Mouse (Mus musculus): ENCODE data around the gene Gstcd. TPM values are rescaled to one million over a fixed set of nuclear protein-coding genes. Genes with fewer than 3 reads are reported as not detected.

Gene Gstcd
- polyA plus RNA-seq, 1 experiment, result 4.0 TPM

GRCm38 (mm10) chr3:133075560-133075959 is 16.3 kb downstream of the Gstcd start:
- TF ChIP-seq CTCF (IDR thresholded peaks at IDR 0.05; ENCODE audit: extremely low read depth, insufficient read depth, low read length) (no peak), POLR2A (IDR thresholded peaks at IDR 0.05; ENCODE audit: extremely low read depth, insufficient read depth, low read length) (no peak)
- no peaks in the 10 kb centered on the region for H3K4me1 ChIP-seq (ENCODE audit: control insufficient read depth, insufficient read depth, low read length)

GRCm38 (mm10) chr3:133052068-133052467 is 39.8 kb downstream of the Gstcd start:
- Histone ChIP-seq H3K4me1 (ENCODE audit: control insufficient read depth, insufficient read depth, low read length) (no peaks in the 10 kb centered on the region), H3K4me3 (ENCODE audit: insufficient read depth, low read length) (no peak overlapping the region), H3K27ac (ENCODE audit: insufficient read depth, low read length) (no peak overlapping the region)
- TF ChIP-seq POLR2A (IDR thresholded peaks at IDR 0.05; ENCODE audit: extremely low read depth, insufficient read depth, low read length) (no peak), CTCF (IDR thresholded peaks at IDR 0.05; ENCODE audit: extremely low read depth, insufficient read depth, low read length) (no peak)

More at GRCm38 (mm10) chr3:133075560-133075959, 16.3 kb downstream of the Gstcd start:
- H3K4me3 ChIP-seq (ENCODE audit: insufficient read depth, low read length), result no peak overlapping the region
- H3K27ac ChIP-seq (ENCODE audit: insufficient read depth, low read length), result no peak overlapping the region

GRCm38 (mm10) chr3:133033145-133033755 is 58.6 kb downstream of the Gstcd start:
- Histone ChIP-seq H3K4me1 (ENCODE audit: control insufficient read depth, insufficient read depth, low read length) (no peaks in the 10 kb centered on the region), H3K27ac (ENCODE audit: insufficient read depth, low read length) (no peak overlapping the region), H3K4me3 (ENCODE audit: insufficient read depth, low read length) (no peak overlapping the region)
- TF ChIP-seq POLR2A (IDR thresholded peaks at IDR 0.05; ENCODE audit: extremely low read depth, insufficient read depth, low read length) (no peak), CTCF (IDR thresholded peaks at IDR 0.05; ENCODE audit: extremely low read depth, insufficient read depth, low read length) (no peak)

- H3K4me1 ChIP-seq (ENCODE audit: control insufficient read depth, insufficient read depth, low read length), result no peaks in the 10 kb centered on the region
Measured at GRCm38 (mm10) chr3:133026977-133027376, 64.9 kb downstream of the Gstcd start.

GRCm38 (mm10) chr3:133007250-133007649 is 84.6 kb downstream of the Gstcd start:
- no peaks in the 10 kb centered on the region for H3K4me1 ChIP-seq (ENCODE audit: control insufficient read depth, insufficient read depth, low read length)
- TF ChIP-seq CTCF (IDR thresholded peaks at IDR 0.05; ENCODE audit: extremely low read depth, insufficient read depth, low read length) (no peak), POLR2A (IDR thresholded peaks at IDR 0.05; ENCODE audit: extremely low read depth, insufficient read depth, low read length) (no peak)
- H3K27ac ChIP-seq (ENCODE audit: insufficient read depth, low read length), result no peak overlapping the region
- H3K4me3 ChIP-seq (ENCODE audit: insufficient read depth, low read length), result no peak overlapping the region

More at GRCm38 (mm10) chr3:133026977-133027376, 64.9 kb downstream of the Gstcd start:
- Histone ChIP-seq H3K27ac (ENCODE audit: insufficient read depth, low read length) (no peak overlapping the region), H3K4me3 (ENCODE audit: insufficient read depth, low read length) (no peak overlapping the region)
- TF ChIP-seq CTCF (IDR thresholded peaks at IDR 0.05; ENCODE audit: extremely low read depth, insufficient read depth, low read length), result no peak
- TF ChIP-seq POLR2A (IDR thresholded peaks at IDR 0.05; ENCODE audit: extremely low read depth, insufficient read depth, low read length), result no peak

- Histone ChIP-seq H3K27ac (ENCODE audit: insufficient read depth, low read length) (no peak overlapping the region), H3K4me3 (ENCODE audit: insufficient read depth, low read length) (no peak overlapping the region), H3K4me1 (ENCODE audit: control insufficient read depth, insufficient read depth, low read length) (no peaks in the 10 kb centered on the region)
- TF ChIP-seq POLR2A (IDR thresholded peaks at IDR 0.05; ENCODE audit: extremely low read depth, insufficient read depth, low read length), result no peak
- no peak for TF ChIP-seq CTCF (IDR thresholded peaks at IDR 0.05; ENCODE audit: extremely low read depth, insufficient read depth, low read length)
Measured at GRCm38 (mm10) chr3:132996299-132996698, 95.5 kb downstream of the Gstcd start.

GRCm38 (mm10) chr3:132995904-132996267 is 95.9 kb downstream of the Gstcd start:
- no peak overlapping the region for H3K27ac ChIP-seq (ENCODE audit: insufficient read depth, low read length)
- TF ChIP-seq CTCF (IDR thresholded peaks at IDR 0.05; ENCODE audit: extremely low read depth, insufficient read depth, low read length) (no peak), POLR2A (IDR thresholded peaks at IDR 0.05; ENCODE audit: extremely low read depth, insufficient read depth, low read length) (no peak)

GRCm38 (mm10) chr3:132995172-132995903 is 96.5 kb downstream of the Gstcd start:
- no peak for TF ChIP-seq POLR2A (IDR thresholded peaks at IDR 0.05; ENCODE audit: extremely low read depth, insufficient read depth, low read length)
- TF ChIP-seq CTCF (IDR thresholded peaks at IDR 0.05; ENCODE audit: extremely low read depth, insufficient read depth, low read length), result no peak
- H3K4me1 ChIP-seq (ENCODE audit: control insufficient read depth, insufficient read depth, low read length), result no peaks in the 10 kb centered on the region
- H3K4me3 ChIP-seq (ENCODE audit: insufficient read depth, low read length), result no peak overlapping the region
- no peak overlapping the region for H3K27ac ChIP-seq (ENCODE audit: insufficient read depth, low read length)

More at GRCm38 (mm10) chr3:132995904-132996267, 95.9 kb downstream of the Gstcd start:
- Histone ChIP-seq H3K4me1 (ENCODE audit: control insufficient read depth, insufficient read depth, low read length) (no peaks in the 10 kb centered on the region), H3K4me3 (ENCODE audit: insufficient read depth, low read length) (no peak overlapping the region)

- H3K27ac ChIP-seq (ENCODE audit: insufficient read depth, low read length), result no peak overlapping the region
- H3K4me1 ChIP-seq (ENCODE audit: control insufficient read depth, insufficient read depth, low read length), result no peaks in the 10 kb centered on the region
- TF ChIP-seq CTCF (IDR thresholded peaks at IDR 0.05; ENCODE audit: extremely low read depth, insufficient read depth, low read length) (no peak), POLR2A (IDR thresholded peaks at IDR 0.05; ENCODE audit: extremely low read depth, insufficient read depth, low read length) (no peak)
- no peak overlapping the region for H3K4me3 ChIP-seq (ENCODE audit: insufficient read depth, low read length)
Measured at GRCm38 (mm10) chr3:132986188-132986587, 105.6 kb downstream of the Gstcd start.

All from cortical plate, adult 2 months (tissue).